Mouse (Mus musculus): ENCODE measurements around the gene Fuz. TPM values are rescaled to one million over a fixed set of nuclear protein-coding genes. Genes with fewer than 3 reads are reported as not detected.

Gene Fuz
- polyA plus RNA-seq, 1 experiment = 30.7 TPM

- no peak overlapping the region for H3K4me3 ChIP-seq (ENCODE audit: insufficient read depth, low read length)
- no peak for TF ChIP-seq POLR2A (IDR thresholded peaks at IDR 0.05; ENCODE audit: extremely low read depth, insufficient read depth, low read length)
- TF ChIP-seq CTCF (IDR thresholded peaks at IDR 0.05; ENCODE audit: extremely low read depth, insufficient read depth, low read length) = no peak
- H3K4me1 ChIP-seq (ENCODE audit: control insufficient read depth, insufficient read depth, low read length) = peaks cover 3% of the 10 kb centered on the region
- H3K27ac ChIP-seq (ENCODE audit: insufficient read depth, low read length) = no peak overlapping the region
Measured at GRCm38 (mm10) chr7:44852259-44853027, 43.4 kb upstream of the Fuz start.

GRCm38 (mm10) chr7:44853065-44853464 is 42.8 kb upstream of the Fuz start:
- H3K27ac ChIP-seq (ENCODE audit: insufficient read depth, low read length) = no peak overlapping the region
- no peaks in the 10 kb centered on the region; the same call in 1 of the 2 replicates for H3K4me1 ChIP-seq (ENCODE audit: control insufficient read depth, insufficient read depth, low read length)
- TF ChIP-seq CTCF (IDR thresholded peaks at IDR 0.05; ENCODE audit: extremely low read depth, insufficient read depth, low read length) (no peak), POLR2A (IDR thresholded peaks at IDR 0.05; ENCODE audit: extremely low read depth, insufficient read depth, low read length) (no peak)

GRCm38 (mm10) chr7:44853596-44854355 is 42.1 kb upstream of the Fuz start:
- TF ChIP-seq POLR2A (IDR thresholded peaks at IDR 0.05; ENCODE audit: extremely low read depth, insufficient read depth, low read length) = no peak
- no peak for TF ChIP-seq CTCF (IDR thresholded peaks at IDR 0.05; ENCODE audit: extremely low read depth, insufficient read depth, low read length)
- H3K4me3 ChIP-seq (ENCODE audit: insufficient read depth, low read length) = peak overlapping the region; percentile 58
- no peaks in the 10 kb centered on the region; the same call in 1 of the 2 replicates for H3K4me1 ChIP-seq (ENCODE audit: control insufficient read depth, insufficient read depth, low read length)
- H3K27ac ChIP-seq (ENCODE audit: insufficient read depth, low read length) = peak overlapping the region; percentile 92

More at GRCm38 (mm10) chr7:44853065-44853464, 42.8 kb upstream of the Fuz start:
- no peak overlapping the region for H3K4me3 ChIP-seq (ENCODE audit: insufficient read depth, low read length)

- no peaks in the 10 kb centered on the region; the same call in 1 of the 2 replicates for H3K4me1 ChIP-seq (ENCODE audit: control insufficient read depth, insufficient read depth, low read length)
- H3K4me3 ChIP-seq (ENCODE audit: insufficient read depth, low read length) = peak overlapping the region; percentile 58
- TF ChIP-seq CTCF (IDR thresholded peaks at IDR 0.05; ENCODE audit: extremely low read depth, insufficient read depth, low read length) (no peak), POLR2A (IDR thresholded peaks at IDR 0.05; ENCODE audit: extremely low read depth, insufficient read depth, low read length) (peak; percentile 48)
- peak overlapping the region; percentile 92 for H3K27ac ChIP-seq (ENCODE audit: insufficient read depth, low read length)
Measured at GRCm38 (mm10) chr7:44854356-44855031, 41.4 kb upstream of the Fuz start.

- Histone ChIP-seq H3K4me3 (ENCODE audit: insufficient read depth, low read length) (peak overlapping the region; percentile 58), H3K27ac (ENCODE audit: insufficient read depth, low read length) (peak overlapping the region; percentile 92), H3K4me1 (ENCODE audit: control insufficient read depth, insufficient read depth, low read length) (no peaks in the 10 kb centered on the region; the same call in 1 of the 2 replicates)
- no peak for TF ChIP-seq CTCF (IDR thresholded peaks at IDR 0.05; ENCODE audit: extremely low read depth, insufficient read depth, low read length)
- TF ChIP-seq POLR2A (IDR thresholded peaks at IDR 0.05; ENCODE audit: extremely low read depth, insufficient read depth, low read length) = no peak
Measured at GRCm38 (mm10) chr7:44855036-44855435, 40.8 kb upstream of the Fuz start.

- no peak for TF ChIP-seq POLR2A (IDR thresholded peaks at IDR 0.05; ENCODE audit: extremely low read depth, insufficient read depth, low read length)
- no peak for TF ChIP-seq CTCF (IDR thresholded peaks at IDR 0.05; ENCODE audit: extremely low read depth, insufficient read depth, low read length)
Measured at GRCm38 (mm10) chr7:44856265-44856916, 39.5 kb upstream of the Fuz start.

GRCm38 (mm10) chr7:44857042-44857552 is 38.8 kb upstream of the Fuz start, which contains the start of gene Pnkp:
Gene Pnkp, plus strand, starts transcription at chr7:44857139.
- Histone ChIP-seq H3K4me1 (ENCODE audit: control insufficient read depth, insufficient read depth, low read length) (no peaks in the 10 kb centered on the region), H3K27ac (ENCODE audit: insufficient read depth, low read length) (peak within 1 kb of the TSS; percentile 38), H3K4me3 (ENCODE audit: insufficient read depth, low read length) (peak within 1 kb of the TSS; percentile 79)
- TF ChIP-seq CTCF (IDR thresholded peaks at IDR 0.05; ENCODE audit: extremely low read depth, insufficient read depth, low read length) = no peak
- peak; percentile 88 for TF ChIP-seq POLR2A (IDR thresholded peaks at IDR 0.05; ENCODE audit: extremely low read depth, insufficient read depth, low read length)

More at GRCm38 (mm10) chr7:44856265-44856916, 39.5 kb upstream of the Fuz start:
- H3K4me3 ChIP-seq (ENCODE audit: insufficient read depth, low read length) = peak overlapping the region; percentile 79; the same call in 1 of the 2 replicates
- H3K27ac ChIP-seq (ENCODE audit: insufficient read depth, low read length) = no peak overlapping the region
- H3K4me1 ChIP-seq (ENCODE audit: control insufficient read depth, insufficient read depth, low read length) = no peaks in the 10 kb centered on the region

- no peak overlapping the region for H3K27ac ChIP-seq (ENCODE audit: insufficient read depth, low read length)
- no peaks in the 10 kb centered on the region for H3K4me1 ChIP-seq (ENCODE audit: control insufficient read depth, insufficient read depth, low read length)
- TF ChIP-seq CTCF (IDR thresholded peaks at IDR 0.05; ENCODE audit: extremely low read depth, insufficient read depth, low read length) (no peak), POLR2A (IDR thresholded peaks at IDR 0.05; ENCODE audit: extremely low read depth, insufficient read depth, low read length) (0 out of 2 replicates have a peak, but pooled peaks have one; percentile 33)
- H3K4me3 ChIP-seq (ENCODE audit: insufficient read depth, low read length) = peak overlapping the region; percentile 79
Measured at GRCm38 (mm10) chr7:44857905-44858304, 38.0 kb upstream of the Fuz start.

Measured in cortical plate, adult 2 months (tissue).